Mouse (Mus musculus) kidney, embryonic 16.5 days (tissue): ENCODE results near the gene Jak1. TPM values are rescaled to one million over a fixed set of nuclear protein-coding genes. Genes with fewer than 3 reads are reported as not detected.

ENCODE experiments used
- ATAC-seq: fragments of 200-750 bp; cut with Nextera tagmentation; 2 replicates; pipeline ENCODE4 v1.8.0; 2017; ENCODE audit warnings: moderate TSS enrichment; ENCODE audit not compliant: low FRiP score, low TSS enrichment
- H3K27ac ChIP-seq: fragments of 300-500 bp; sonication (generic); 2 replicates; pipeline ENCODE4 v1.5.1; 2014; ENCODE audit warnings: low read length
- H3K27me3 ChIP-seq: fragments of 300-500 bp; sonication (generic); 2 replicates; pipeline ENCODE4 v1.6.1; 2014; ENCODE audit warnings: low read length, control low read depth, mixed read lengths; ENCODE audit not compliant: insufficient read depth
- H3K36me3 ChIP-seq: fragments of 300-500 bp; sonication (generic); 2 replicates; pipeline ENCODE4 v1.6.1; 2014; ENCODE audit warnings: low read length, control low read depth, mixed read lengths; ENCODE audit not compliant: insufficient read depth
- H3K4me1 ChIP-seq: fragments of 300-500 bp; sonication (generic); 2 replicates; pipeline ENCODE4 v1.6.1; 2014; ENCODE audit warnings: low read length, control low read depth, mixed read lengths; ENCODE audit not compliant: insufficient read depth
- H3K4me2 ChIP-seq: fragments of 300-500 bp; sonication (generic); replicated peaks from 2 replicates; pipeline ENCODE4 v1.6.1; 2014; ENCODE audit warnings: low read depth, low read length
- H3K4me3 ChIP-seq: fragments of 300-500 bp; sonication (generic); 2 replicates; pipeline ENCODE4 v1.5.1; 2014; ENCODE audit warnings: mild to moderate bottlenecking, low read length
- H3K9ac ChIP-seq: fragments of 300-500 bp; sonication (generic); replicated peaks from 2 replicates; pipeline ENCODE4 v1.6.1; 2014; ENCODE audit warnings: low read length
- H3K9me3 ChIP-seq: fragments of 300-500 bp; sonication (generic); 2 replicates; pipeline ENCODE4 v1.6.1; 2016; ENCODE audit warnings: low read length, control low read depth
- WGBS: fragments of 180-500 bp; shearing (Covaris S2); extraction: QIAGEN DNeasy Blood & Tissue Kit; methylation state at CpG from one replicate; pipeline ENCODE4 v1.1.7; 2014; 5-methylcytosine and 5-hydroxymethylcytosine counted together
- polyA plus RNA-seq: library from polyadenylated mRNA; unstranded; fragments of >200 nt; fragmentation: Nextera tagmentation; extraction: Ambion mirVana; gene quantifications from 2 replicates; pipeline ENCODE4 v1.2.1, GENCODE M21; 2015

The Jak1 gene
- polyA plus RNA-seq, 1 experiment from 2014 or later = 104 TPM

DNA sequence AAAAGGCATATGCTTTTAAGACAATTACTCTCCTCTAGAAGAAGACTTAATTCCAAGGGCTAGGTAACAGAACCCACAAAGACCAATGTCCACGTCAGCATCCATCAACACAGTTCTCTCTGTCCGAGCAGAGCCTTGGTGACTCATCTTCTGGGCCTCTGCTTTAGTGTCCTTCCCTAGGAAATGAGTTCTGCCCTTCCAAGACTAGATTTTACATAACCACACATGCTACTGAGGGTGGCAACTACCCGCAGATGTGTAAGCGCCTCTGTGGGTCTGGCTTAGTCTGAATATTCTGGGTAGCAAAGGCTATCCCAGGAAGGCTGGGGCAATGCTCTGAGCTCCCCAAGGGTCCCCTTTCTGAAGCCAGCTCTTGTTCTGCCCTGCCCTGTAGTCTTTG, 99.3 kb downstream of the Jak1 start:
- ATAC-seq = no peak
- Histone ChIP-seq H3K4me3 (no peak overlapping the region), H3K4me1 (no peaks in the 10 kb centered on the region), H3K27me3 (no peaks in the 10 kb centered on the region), H3K27ac (no peak overlapping the region), H3K9me3 (no peaks in the 10 kb centered on the region), H3K36me3 (peaks cover 27% of the 10 kb centered on the region), H3K9ac (no peak overlapping the region), H3K4me2 (no peak overlapping the region)
- 85% methylated on average over 4 of the region's 4 CpGs for WGBS

DNA sequence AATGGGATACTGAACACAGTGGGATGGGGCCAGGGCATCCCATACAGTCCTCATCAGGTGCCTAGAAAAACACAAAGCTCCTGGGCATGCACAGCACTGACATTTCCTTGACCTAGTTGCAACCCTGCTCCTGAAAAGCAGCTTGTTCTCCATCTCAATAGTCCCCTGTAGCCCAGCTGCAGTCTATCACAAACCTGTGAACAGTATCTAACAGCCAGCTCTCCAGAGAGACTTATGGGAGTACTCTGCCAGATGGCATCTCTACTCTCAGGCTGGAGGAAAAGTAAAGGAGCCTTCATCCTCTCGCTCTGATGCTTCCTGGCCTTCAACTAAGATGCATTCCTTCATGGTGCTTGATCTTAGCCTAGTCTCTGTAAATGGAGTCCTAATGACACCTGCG, 100.4 kb downstream of the Jak1 start:
- Histone ChIP-seq H3K36me3 (peaks cover 22% of the 10 kb centered on the region), H3K4me3 (no peak overlapping the region), H3K4me1 (no peaks in the 10 kb centered on the region), H3K27ac (no peak overlapping the region), H3K9me3 (no peaks in the 10 kb centered on the region), H3K4me2 (no peak overlapping the region), H3K9ac (no peak overlapping the region), H3K27me3 (no peaks in the 10 kb centered on the region)
- WGBS = 74% methylated on average over 2 of the region's 2 CpGs
- ATAC-seq = no peak

DNA sequence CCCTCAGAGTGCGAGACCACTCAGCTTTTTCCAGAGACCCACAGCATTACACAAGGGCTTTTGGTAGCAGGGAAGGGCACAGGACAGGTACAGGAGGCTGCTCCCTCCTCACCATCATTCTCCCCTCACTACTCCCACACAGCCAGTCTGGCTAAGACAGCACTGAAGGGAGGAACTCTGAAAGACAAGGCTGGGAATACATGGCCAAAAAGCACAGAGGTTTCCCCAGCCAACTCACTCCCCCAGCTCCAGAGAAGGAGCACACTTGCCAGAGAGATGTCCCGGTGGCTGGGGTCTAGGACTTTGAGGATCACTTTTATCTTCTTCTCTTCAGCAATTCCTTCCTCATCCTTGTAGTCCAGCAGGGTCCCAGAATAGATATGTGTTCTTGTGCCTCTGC, 100.9 kb downstream of the Jak1 start:
- no peak for ATAC-seq
- H3K27ac ChIP-seq = no peak overlapping the region
- no peak overlapping the region for H3K4me2 ChIP-seq
- H3K27me3 ChIP-seq = no peaks in the 10 kb centered on the region
- no peaks in the 10 kb centered on the region for H3K9me3 ChIP-seq
- no peak overlapping the region for H3K4me3 ChIP-seq
- peaks cover 23% of the 10 kb centered on the region for H3K36me3 ChIP-seq
- no peak overlapping the region for H3K9ac ChIP-seq
- WGBS = 68% methylated on average over 2 of the region's 2 CpGs
- no peaks in the 10 kb centered on the region for H3K4me1 ChIP-seq

DNA sequence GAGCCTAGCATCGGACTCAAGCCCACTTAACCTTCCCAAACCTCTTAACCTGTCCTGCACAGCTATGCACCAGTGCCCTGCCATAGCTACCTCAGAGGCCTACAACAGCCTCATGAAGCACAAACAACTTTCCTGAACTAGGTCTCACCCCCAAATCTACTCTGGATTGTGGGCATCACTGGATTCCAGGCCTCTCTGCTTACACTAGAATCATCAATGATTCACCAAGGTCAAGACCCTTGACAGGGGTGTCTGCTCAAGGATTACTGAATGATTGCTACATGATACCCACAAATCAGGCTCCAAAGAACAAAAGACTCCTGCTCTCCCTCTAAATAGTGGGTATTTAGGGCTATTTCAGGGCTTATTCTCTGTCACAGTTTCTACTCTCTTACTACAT, 104.3 kb downstream of the Jak1 start:
- Histone ChIP-seq H3K36me3 (peaks cover 39% of the 10 kb centered on the region), H3K9me3 (no peaks in the 10 kb centered on the region), H3K4me2 (no peak overlapping the region), H3K9ac (no peak overlapping the region), H3K27me3 (no peaks in the 10 kb centered on the region), H3K4me1 (no peaks in the 10 kb centered on the region), H3K27ac (no peak overlapping the region), H3K4me3 (no peak overlapping the region)
- WGBS = 50% methylated on average over 1 of the region's 1 CpGs
- peak; percentile 29; the same call in 1 of the 2 replicates for ATAC-seq

DNA sequence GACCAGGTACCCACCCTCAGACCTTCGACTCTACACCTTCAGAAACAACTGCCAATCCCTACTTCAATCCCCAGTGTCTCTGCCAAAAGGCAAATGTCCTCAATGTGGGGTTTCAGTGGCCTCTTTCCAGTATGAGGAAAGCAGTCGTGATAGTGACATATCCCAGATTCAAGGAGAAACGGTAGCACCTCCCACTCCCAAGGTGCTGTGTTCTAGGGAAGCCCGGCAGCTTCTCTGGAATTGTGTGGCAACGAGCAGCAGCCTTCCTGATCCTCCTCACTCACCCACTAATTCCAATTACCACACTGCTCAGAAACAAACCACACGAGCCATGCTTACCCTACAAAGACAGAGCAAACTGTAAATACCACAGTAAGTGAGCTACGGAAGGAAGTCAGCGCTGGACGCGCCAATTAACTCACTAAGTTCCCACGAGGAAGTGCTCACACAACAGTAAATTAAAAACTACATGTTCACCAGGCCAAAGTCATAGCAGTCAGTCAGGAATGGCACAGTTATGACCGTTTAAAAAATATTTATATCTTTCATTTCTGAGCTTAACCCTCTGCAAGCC, 105.8 kb downstream of the Jak1 start:
- no peaks in the 10 kb centered on the region for H3K27me3 ChIP-seq
- no peaks in the 10 kb centered on the region for H3K4me1 ChIP-seq
- WGBS = 62% methylated on average over 12 of the region's 12 CpGs
- H3K4me2 ChIP-seq = no peak overlapping the region
- H3K27ac ChIP-seq = no peak overlapping the region
- ATAC-seq = no peak
- peaks cover 49% of the 10 kb centered on the region for H3K36me3 ChIP-seq
- no peak overlapping the region for H3K9ac ChIP-seq
- no peaks in the 10 kb centered on the region for H3K9me3 ChIP-seq
- no peak overlapping the region for H3K4me3 ChIP-seq

DNA sequence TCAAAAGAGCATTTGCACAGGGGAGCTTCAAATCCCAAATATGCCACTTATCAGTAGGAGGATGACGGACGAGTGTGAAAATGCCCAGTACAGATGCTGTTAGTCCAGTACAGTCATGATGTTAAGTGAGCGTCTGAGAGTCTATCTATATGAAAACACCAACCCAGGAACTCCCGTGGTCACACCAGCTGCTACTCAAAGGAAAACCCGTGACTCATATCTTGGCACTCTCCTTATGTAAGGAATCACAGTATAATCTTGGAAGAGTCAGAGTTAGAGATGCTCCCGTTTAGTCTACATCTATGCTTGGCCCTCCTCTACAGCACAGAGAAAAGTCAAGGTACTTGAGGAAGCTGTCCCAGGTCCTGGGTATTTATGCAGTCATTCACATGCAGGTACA, 106.8 kb downstream of the Jak1 start:
- H3K36me3 ChIP-seq = peaks cover 50% of the 10 kb centered on the region
- H3K9me3 ChIP-seq = no peaks in the 10 kb centered on the region
- no peak overlapping the region for H3K4me2 ChIP-seq
- H3K4me1 ChIP-seq = no peaks in the 10 kb centered on the region
- no peaks in the 10 kb centered on the region for H3K27me3 ChIP-seq
- ATAC-seq = no peak
- WGBS = 93% methylated on average over 6 of the region's 6 CpGs
- no peak overlapping the region for H3K27ac ChIP-seq
- no peak overlapping the region for H3K4me3 ChIP-seq
- no peak overlapping the region for H3K9ac ChIP-seq

DNA sequence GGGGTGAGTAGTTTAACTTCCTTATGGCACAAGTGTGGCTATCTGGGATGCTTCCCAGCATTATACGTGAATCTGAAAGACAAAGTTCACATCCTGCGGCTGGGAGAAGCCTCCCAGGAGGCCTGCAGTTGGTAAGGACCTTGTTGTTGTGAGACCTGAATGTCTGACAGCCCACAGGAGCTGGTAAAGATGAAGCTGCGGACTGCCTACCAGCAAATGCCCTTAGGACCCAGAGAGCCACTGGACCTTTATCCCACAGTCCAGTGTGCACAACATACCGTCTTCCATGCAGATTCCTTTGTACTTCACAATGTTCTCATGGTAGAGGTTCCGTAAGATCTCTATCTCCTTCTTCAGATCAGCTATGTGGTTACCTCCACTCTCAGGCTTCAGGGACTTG, 107.6 kb downstream of the Jak1 start:
- H3K4me3 ChIP-seq = no peak overlapping the region
- peaks cover 52% of the 10 kb centered on the region for H3K36me3 ChIP-seq

DNA sequence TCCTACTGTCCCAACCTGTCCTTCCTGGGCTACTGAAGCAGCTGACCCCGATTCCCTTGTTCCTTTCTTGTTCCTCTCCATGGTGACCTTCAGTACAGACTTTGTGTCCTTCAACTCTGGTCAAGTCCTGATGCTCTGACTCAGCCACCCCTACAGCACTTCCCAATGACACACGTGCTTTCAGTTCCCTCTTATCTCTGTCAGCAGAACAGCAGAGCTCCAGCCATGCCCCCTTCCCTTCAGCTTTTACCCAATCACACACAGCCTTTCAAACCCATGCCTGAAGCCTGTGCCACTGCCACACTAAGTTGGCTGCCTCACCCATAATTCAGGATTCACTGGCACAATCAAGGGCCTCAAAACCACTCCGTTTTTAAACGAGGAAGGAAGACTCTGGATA, 109.5 kb downstream of the Jak1 start:
- H3K27me3 ChIP-seq = no peaks in the 10 kb centered on the region
- no peak overlapping the region for H3K27ac ChIP-seq
- no peaks in the 10 kb centered on the region for H3K4me1 ChIP-seq
- no peak overlapping the region for H3K4me3 ChIP-seq
- WGBS = 82% methylated on average over 4 of the region's 4 CpGs
- no peak overlapping the region for H3K9ac ChIP-seq
- no peak overlapping the region for H3K4me2 ChIP-seq
- H3K9me3 ChIP-seq = no peaks in the 10 kb centered on the region
- H3K36me3 ChIP-seq = peaks cover 64% of the 10 kb centered on the region
- ATAC-seq = no peak

More for the DNA sequence above, 107.6 kb downstream of the Jak1 start:
- 93% methylated on average over 5 of the region's 5 CpGs for WGBS
- H3K27me3 ChIP-seq = no peaks in the 10 kb centered on the region
- no peaks in the 10 kb centered on the region for H3K4me1 ChIP-seq
- H3K27ac ChIP-seq = no peak overlapping the region
- H3K4me2 ChIP-seq = no peak overlapping the region
- H3K9ac ChIP-seq = no peak overlapping the region
- H3K9me3 ChIP-seq = no peaks in the 10 kb centered on the region
- 0 out of 2 replicates have a peak, but pooled peaks have one; percentile 10 for ATAC-seq

DNA sequence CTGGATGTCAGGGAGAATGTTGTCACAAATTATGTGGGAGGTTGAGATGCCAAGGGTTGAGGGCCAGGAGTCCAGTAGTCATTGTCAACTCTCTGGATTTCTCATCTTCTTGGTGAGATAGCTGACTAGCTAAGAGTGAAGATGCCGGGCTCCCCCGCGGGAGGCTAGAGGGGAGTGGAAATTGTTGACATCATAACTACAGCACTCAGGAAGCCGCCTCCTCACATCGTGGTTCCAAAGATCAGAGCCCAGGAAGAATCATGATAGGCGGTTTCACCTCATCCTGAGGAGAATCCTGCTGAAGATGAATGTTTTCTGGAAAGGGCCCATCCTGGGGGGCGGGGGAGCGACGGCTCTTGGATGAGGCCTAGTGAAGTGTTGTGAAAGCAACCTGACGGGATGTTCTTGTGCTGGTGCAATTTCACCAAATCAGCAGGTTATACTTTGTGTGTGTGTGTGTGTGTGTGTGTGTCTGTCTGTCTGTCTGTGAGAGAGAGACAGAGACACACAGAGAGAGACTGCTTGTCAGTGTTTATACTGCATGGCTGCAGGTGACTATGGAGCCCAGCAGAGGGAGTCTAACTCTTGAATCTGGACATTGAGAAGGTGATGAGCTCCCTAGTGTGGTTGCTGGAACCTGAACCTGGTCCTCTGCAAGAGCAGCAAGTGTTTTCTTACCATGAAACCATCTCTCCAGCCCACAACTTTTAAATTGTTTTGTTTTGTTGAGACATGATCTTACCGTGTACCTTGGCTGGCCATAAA, 118.0 kb downstream of the Jak1 start:
- Histone ChIP-seq H3K27me3 (no peaks in the 10 kb centered on the region), H3K9me3 (no peaks in the 10 kb centered on the region), H3K27ac (no peak overlapping the region), H3K4me3 (no peak overlapping the region), H3K4me2 (no peak overlapping the region), H3K9ac (no peak overlapping the region), H3K36me3 (peaks cover 14% of the 10 kb centered on the region), H3K4me1 (no peaks in the 10 kb centered on the region)
- ATAC-seq = peak; percentile 13; the same call in 1 of the 2 replicates
- WGBS = 77% methylated on average over 11 of the region's 11 CpGs

DNA sequence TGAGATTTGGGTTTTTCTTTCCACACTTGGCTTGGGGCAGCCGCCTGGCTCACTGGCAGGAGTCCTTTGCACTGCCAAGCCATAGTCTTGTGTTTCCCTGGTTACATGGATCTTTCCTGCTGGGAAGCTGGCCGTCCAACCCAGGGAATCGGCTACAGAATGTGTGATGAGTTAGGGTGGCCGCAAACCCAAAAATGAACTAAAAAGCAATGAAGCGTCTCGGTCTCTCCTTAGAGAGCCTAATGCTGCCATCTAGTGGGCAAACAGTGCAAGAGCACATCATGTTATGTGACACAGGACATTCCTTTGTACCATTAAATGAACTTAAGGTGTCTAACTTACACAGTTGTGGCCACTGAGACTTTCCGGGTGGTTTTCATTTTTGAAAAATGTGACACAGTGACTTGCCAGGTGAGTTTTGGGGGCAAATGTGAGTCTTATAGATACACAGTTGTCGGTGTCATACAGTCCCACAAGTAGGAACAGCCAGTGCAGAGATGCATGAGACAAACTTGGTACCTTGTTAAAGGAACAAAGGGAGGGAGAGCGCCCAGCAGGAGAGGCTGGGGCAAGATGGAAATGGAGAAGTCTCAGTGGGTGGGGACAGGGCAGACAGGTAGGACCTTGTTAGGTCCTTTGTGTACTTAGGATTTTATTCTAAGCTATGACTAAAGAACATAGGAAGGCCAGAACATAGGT, 118.9 kb downstream of the Jak1 start:
- H3K9ac ChIP-seq = no peak overlapping the region
- 33% methylated on average over 9 of the region's 9 CpGs for WGBS
- no peak overlapping the region for H3K27ac ChIP-seq
- peak; percentile 41 for ATAC-seq
- H3K4me2 ChIP-seq = no peak overlapping the region
- H3K36me3 ChIP-seq = peaks cover 9% of the 10 kb centered on the region
- H3K4me3 ChIP-seq = no peak overlapping the region
- H3K4me1 ChIP-seq = no peaks in the 10 kb centered on the region
- H3K27me3 ChIP-seq = no peaks in the 10 kb centered on the region
- H3K9me3 ChIP-seq = no peaks in the 10 kb centered on the region
